Mouse (Mus musculus): ENCODE data around the gene Erp27. TPM values are rescaled to one million over a fixed set of nuclear protein-coding genes. Genes with fewer than 3 reads are reported as not detected.

Erp27 gene
- polyA plus RNA-seq, 1 experiment from 2014 or later = not detected

DNA sequence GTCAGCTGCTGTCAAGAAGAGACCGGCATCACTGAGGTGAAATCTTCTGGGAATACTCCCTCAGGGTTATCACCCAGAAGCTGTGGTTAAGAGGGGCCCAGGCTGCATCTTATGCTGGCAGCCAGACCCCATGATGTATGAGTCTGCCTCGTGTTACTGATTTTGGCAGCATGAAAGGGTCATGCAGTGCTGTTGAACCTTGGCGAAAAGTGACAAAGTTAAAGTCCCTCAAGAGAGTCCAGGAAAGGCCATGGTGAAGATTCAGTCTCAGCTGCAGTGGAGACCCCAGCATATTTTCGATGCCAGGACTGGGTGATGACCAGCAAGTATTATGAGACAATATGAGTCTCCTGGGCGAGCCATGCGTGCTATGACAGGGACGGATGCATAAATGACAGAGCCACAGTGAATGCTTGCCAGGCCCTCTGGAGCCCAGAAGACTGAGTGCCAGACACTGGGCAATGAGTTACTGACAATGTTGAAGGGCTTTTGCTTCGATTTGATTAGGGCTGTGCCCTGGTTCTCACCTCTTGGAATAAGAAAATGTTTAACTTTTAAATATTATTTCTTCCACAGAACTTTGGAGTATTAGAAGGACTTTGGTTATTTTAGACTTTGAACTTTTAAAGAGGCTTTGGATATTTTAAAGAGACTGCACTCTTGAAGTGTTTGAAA lies 6.1 kb downstream of the Erp27 start:
- Histone ChIP-seq H3K9ac (no peak overlapping the region), H3K4me2 (replicated peaks) (no peak overlapping the region), H3K4me1 (peaks cover 4% of the 10 kb centered on the region; the same call in 1 of the 2 replicates), H3K36me3 (no peaks in the 10 kb centered on the region), H3K9me3 (no peaks in the 10 kb centered on the region), H3K27me3 (replicated peaks) (no peaks in the 10 kb centered on the region; the same call in 1 of the 2 replicates), H3K4me3 (no peak overlapping the region), H3K27ac (no peak overlapping the region)
- 87% methylated on average over 8 of the region's 8 CpGs for WGBS
- ATAC-seq (ENCODE audit: low FRiP score, low read depth) = no peak

DNA sequence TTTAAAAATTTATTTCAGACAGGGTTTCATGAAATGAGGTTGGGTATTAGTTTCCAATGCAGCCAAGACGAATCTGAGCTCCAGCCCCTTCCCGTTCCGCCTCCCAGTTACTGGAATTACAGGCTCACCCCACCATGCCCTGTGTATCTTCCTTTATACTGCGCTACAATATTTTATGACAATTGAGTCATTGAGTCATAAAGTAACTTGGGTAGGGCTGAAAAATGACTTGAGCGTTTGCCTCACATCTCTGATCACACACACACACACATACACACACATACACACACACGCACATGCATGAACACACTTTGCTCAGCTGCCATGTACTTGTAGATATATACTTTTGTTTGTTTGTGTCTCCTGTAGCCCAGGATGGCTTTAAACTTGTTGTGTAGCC lies 7.7 kb downstream of the Erp27 start:
- Histone ChIP-seq H3K4me2 (replicated peaks) (no peak overlapping the region), H3K27ac (no peak overlapping the region), H3K4me3 (no peak overlapping the region), H3K4me1 (peaks cover 4% of the 10 kb centered on the region; the same call in 1 of the 2 replicates), H3K36me3 (no peaks in the 10 kb centered on the region), H3K9ac (no peak overlapping the region), H3K9me3 (no peaks in the 10 kb centered on the region), H3K27me3 (replicated peaks) (no peaks in the 10 kb centered on the region; the same call in 1 of the 2 replicates)
- ATAC-seq (ENCODE audit: low FRiP score, low read depth) = no peak
- 91% methylated on average over 6 of the region's 6 CpGs for WGBS

DNA sequence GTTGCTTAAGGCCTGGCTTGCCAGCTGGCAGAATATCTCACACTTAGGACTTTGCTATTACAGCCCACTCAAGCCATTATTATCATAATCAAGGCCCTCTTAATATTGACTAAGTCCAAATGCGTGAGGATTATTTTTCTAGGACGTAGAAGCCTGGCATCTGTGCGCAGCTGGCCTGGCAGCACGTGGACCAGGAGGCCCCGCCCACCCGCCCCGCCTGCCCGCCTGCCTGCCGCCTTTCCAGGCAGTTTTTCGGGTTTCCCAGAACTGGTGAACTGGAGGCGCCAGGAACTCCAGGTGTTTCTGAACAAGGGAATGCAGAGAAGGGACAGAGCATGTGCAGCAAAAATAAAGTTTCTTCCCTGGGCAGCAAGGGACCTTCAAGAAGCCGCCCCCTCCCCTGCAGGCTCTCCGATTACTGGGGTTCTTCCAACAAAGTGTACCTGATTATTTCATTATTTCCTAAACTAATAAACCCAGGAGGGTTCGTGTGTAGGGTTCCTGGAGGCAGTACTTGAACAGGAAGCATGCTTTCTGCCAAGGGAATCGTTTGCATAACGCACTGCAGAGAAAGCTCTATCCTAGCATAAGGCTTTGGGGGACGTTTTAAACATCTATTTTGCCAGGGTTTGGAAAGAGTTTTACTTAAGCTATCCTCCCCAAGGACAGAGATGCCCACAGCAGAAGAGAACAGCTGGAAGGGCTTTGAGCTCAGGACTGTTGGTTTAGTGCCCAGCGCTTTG lies 8.4 kb downstream of the Erp27 start:
- H3K4me3 ChIP-seq = no peak overlapping the region
- no peaks in the 10 kb centered on the region; the same call in 1 of the 2 replicates for H3K27me3 ChIP-seq (replicated peaks)
- H3K9ac ChIP-seq = peak overlapping the region; percentile 40; the same call in 1 of the 2 replicates
- H3K9me3 ChIP-seq = no peaks in the 10 kb centered on the region
- peaks cover 4% of the 10 kb centered on the region; the same call in 1 of the 2 replicates for H3K4me1 ChIP-seq
- 17% methylated on average over 18 of the region's 18 CpGs for WGBS
- H3K36me3 ChIP-seq = no peaks in the 10 kb centered on the region
- no peak overlapping the region for H3K27ac ChIP-seq
- ATAC-seq (ENCODE audit: low FRiP score, low read depth) = no peak
- peak overlapping the region; percentile 53 for H3K4me2 ChIP-seq (replicated peaks)

DNA sequence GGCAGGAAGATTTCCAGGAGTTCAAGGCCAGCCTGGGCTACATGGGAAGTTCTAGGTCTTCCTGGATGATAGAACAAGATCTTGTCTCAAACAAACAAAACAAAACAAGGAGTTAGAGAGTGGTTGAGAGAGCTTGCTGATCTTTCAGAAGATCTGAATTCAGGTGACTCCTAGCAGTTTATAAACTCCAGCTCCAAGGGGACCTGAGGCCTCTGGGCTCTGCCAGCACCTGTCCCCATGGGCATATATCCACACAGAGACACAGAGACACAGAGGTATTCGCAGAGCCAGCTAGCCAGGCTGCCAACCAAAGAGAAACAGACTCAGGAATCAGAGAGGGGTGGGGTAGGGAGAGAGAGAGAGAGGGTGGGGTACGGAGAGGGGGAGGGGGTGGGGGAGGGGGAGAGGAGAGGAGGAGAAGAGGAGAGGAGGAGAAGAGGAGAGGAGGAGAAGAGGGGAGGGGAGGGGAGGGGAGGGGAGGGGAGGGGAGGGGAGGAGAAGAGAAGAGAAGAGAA lies 9.2 kb downstream of the Erp27 start:
- H3K9me3 ChIP-seq = no peaks in the 10 kb centered on the region
- H3K4me3 ChIP-seq = no peak overlapping the region
- 91% methylated on average over 1 of the region's 2 CpGs for WGBS
- H3K4me1 ChIP-seq = peaks cover 4% of the 10 kb centered on the region; the same call in 1 of the 2 replicates
- H3K36me3 ChIP-seq = no peaks in the 10 kb centered on the region
- no peaks in the 10 kb centered on the region; the same call in 1 of the 2 replicates for H3K27me3 ChIP-seq (replicated peaks)
- no peak overlapping the region for H3K27ac ChIP-seq
- 0 out of 2 replicates have a peak overlapping the region, but pooled peaks have one; percentile 53 for H3K4me2 ChIP-seq (replicated peaks)
- no peak overlapping the region for H3K9ac ChIP-seq
- no peak for ATAC-seq (ENCODE audit: low FRiP score, low read depth)

DNA sequence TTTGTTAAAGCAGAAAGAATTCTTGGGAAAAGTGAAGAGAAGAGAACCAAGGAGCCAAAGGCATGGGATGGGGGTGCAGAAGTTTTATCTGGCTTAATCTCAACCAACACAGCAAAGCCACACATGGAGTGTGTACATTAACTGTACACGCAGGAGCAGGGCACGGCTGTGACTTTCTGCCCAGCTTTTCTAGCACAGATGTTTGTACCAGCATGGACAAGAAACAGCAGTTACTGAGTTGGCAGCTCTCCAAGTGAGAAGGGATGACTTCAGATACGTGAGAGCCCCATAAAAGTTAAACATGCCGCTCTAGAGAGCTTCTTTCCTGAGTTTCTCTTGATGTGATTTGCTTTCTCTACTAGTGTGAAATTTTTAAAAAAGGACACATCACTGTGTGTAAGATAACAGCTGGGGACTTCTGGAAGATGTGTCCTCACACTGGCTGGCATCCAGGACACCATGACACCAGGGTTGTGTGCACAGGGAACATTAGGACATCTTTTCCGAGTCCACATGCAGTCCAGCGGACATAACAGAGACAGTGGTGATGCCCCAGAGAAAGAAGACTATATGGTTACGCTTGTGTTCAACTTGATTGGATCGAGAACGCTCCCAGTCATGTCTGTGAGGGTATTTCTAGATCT lies 11.6 kb downstream of the Erp27 start:
- ATAC-seq (ENCODE audit: low FRiP score, low read depth) = no peak
- Histone ChIP-seq H3K9me3 (no peaks in the 10 kb centered on the region), H3K4me2 (replicated peaks) (no peak overlapping the region), H3K9ac (no peak overlapping the region), H3K4me3 (no peak overlapping the region), H3K27me3 (replicated peaks) (no peaks in the 10 kb centered on the region; the same call in 1 of the 2 replicates), H3K27ac (no peak overlapping the region), H3K36me3 (no peaks in the 10 kb centered on the region), H3K4me1 (peaks cover 4% of the 10 kb centered on the region; the same call in 1 of the 2 replicates)
- WGBS = 88% methylated on average over 9 of the region's 9 CpGs

DNA sequence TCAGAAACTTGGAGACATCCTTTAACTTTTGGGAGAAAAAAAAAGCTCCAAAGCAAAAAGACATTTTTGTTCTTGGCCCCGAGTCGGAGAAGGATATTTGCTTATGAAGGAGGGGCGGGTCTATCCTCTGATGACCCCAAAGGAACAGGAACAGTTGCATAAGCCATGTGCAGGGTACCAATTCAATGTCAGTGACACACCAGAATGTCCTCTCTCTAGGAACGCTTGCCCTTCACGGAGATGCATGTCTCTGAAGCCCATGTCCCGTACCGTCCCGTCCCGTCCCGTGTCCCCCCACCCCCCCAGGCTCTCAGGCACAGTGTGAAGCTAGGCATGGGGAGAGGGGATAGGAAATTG lies 15.1 kb downstream of the Erp27 start:
- H3K4me1 ChIP-seq = no peaks in the 10 kb centered on the region
- no peak overlapping the region for H3K4me3 ChIP-seq
- no peaks in the 10 kb centered on the region for H3K9me3 ChIP-seq
- no peak overlapping the region for H3K9ac ChIP-seq
- 75% methylated on average over 10 of the region's 10 CpGs for WGBS
- no peak for ATAC-seq (ENCODE audit: low FRiP score, low read depth)
- H3K27me3 ChIP-seq (replicated peaks) = no peaks in the 10 kb centered on the region
- no peaks in the 10 kb centered on the region for H3K36me3 ChIP-seq
- H3K4me2 ChIP-seq (replicated peaks) = no peak overlapping the region
- no peak overlapping the region for H3K27ac ChIP-seq

DNA sequence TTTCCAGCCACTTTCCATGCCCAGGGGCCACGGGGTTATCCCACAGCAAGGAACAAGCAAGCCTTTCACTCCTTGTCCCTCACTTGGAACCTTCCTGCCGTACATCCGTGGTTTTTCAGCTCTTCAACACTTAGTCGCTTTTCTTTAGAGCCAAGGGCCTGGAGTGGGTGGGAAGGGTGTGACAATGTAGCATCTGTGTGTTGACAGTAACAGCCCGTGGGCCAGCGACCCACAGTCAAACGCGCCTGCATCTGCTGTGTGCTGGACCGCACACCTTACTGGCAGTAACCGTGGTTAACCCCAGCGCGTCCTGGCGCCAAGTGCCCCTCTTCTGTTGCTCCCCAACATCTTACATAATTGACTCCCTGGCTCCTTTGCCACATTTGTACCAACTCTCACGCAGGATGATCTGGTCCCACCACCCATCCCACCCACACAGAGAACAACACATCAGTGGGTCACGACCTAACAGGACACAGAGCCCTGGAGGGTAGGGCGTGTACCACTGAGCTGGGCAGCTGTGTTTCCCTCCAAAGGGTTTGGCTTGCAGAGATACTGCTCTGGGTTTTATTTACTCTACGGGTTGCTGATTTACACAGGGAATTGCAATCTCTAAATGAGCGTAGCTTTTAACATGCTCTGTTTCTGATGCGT lies 15.6 kb downstream of the Erp27 start:
- Histone ChIP-seq H3K27ac (no peak overlapping the region), H3K4me1 (no peaks in the 10 kb centered on the region), H3K36me3 (no peaks in the 10 kb centered on the region), H3K4me3 (no peak overlapping the region), H3K9me3 (no peaks in the 10 kb centered on the region), H3K4me2 (replicated peaks) (no peak overlapping the region), H3K9ac (no peak overlapping the region), H3K27me3 (replicated peaks) (no peaks in the 10 kb centered on the region)
- no peak for ATAC-seq (ENCODE audit: low FRiP score, low read depth)
- 83% methylated on average over 19 of the region's 19 CpGs for WGBS

DNA sequence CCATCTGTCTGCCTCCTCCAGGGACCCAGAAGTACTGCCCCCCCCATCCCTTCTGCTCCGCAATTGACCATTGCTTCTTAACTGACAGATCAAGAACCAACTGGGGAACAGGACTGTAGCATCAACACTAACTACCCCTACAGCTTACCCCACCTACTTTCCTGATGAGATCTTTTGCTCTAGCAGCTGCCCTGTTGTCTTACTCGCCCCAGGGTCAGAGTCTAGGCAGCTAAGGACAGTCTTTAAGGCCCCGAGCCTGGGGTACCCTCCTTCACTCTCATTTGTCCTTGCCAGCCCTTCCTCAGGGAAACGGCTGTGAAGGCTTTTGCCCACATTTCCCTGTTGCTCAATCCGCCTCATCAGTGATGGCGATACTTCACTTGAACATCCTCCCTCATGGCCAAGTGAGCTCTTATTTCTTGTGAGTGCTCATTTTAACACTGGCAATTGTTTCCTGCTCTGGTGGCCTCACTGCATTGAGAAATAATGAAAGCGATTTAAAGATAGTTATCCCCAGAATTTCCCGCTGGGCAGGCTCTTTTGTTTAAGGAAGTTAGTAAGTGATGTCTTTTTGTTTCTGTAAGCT lies 18.0 kb downstream of the Erp27 start:
- no peak for ATAC-seq (ENCODE audit: low FRiP score, low read depth)
- no peaks in the 10 kb centered on the region for H3K4me1 ChIP-seq
- no peaks in the 10 kb centered on the region for H3K36me3 ChIP-seq
- no peak overlapping the region for H3K4me2 ChIP-seq (replicated peaks)
- H3K9ac ChIP-seq = no peak overlapping the region
- H3K27me3 ChIP-seq (replicated peaks) = no peaks in the 10 kb centered on the region
- no peak overlapping the region for H3K27ac ChIP-seq
- WGBS = 76% methylated on average over 8 of the region's 8 CpGs
- H3K4me3 ChIP-seq = no peak overlapping the region
- no peaks in the 10 kb centered on the region for H3K9me3 ChIP-seq

DNA sequence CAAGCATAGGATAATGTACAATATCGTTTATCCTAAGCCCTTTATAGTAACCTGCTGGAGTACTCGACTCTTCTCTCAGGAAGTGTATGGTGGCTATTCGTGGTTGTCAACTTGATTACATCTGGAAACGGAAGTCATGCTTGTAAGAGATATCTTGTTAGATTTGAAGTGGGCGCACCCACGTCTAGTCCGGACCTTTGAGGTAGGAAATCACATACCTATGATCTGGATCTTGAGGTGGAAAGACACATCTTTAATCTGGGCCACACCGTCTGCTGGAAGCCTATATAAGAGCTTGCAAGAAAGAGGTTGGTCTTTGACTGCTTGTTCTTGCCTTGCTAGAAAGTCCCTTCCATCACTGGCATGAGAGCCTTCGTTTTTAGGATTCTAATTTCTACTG lies 19.5 kb downstream of the Erp27 start:
- H3K4me3 ChIP-seq = no peak overlapping the region
- H3K4me2 ChIP-seq (replicated peaks) = no peak overlapping the region
- H3K9me3 ChIP-seq = no peaks in the 10 kb centered on the region
- H3K9ac ChIP-seq = no peak overlapping the region
- H3K27ac ChIP-seq = no peak overlapping the region
- no peaks in the 10 kb centered on the region for H3K27me3 ChIP-seq (replicated peaks)
- H3K4me1 ChIP-seq = no peaks in the 10 kb centered on the region
- 93% methylated on average over 9 of the region's 9 CpGs for WGBS
- H3K36me3 ChIP-seq = no peaks in the 10 kb centered on the region
- ATAC-seq (ENCODE audit: low FRiP score, low read depth) = no peak

DNA sequence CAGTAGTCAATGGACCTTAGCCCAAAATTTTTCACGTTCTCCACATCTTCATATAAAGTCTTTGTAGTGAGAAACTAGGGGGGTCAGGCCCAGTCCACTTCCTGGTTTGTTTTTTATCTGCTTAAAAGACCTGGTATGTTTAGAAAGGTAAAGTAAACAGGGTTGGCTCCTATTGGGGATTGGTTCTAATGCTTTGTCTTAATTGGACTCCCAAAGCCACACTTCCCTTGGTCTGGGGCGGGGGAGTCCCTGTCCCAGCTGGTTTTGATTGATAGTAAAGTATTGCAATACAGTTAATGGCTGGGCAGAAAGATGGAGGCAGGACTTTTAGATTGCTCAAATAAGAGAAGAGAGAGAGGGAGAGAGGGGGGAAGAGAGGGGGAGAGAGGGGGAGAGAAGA lies 21.0 kb downstream of the Erp27 start:
- ATAC-seq (ENCODE audit: low FRiP score, low read depth) = no peak
- Histone ChIP-seq H3K27me3 (replicated peaks) (no peaks in the 10 kb centered on the region), H3K4me2 (replicated peaks) (no peak overlapping the region), H3K9ac (no peak overlapping the region), H3K9me3 (no peaks in the 10 kb centered on the region), H3K4me1 (no peaks in the 10 kb centered on the region), H3K36me3 (no peaks in the 10 kb centered on the region), H3K27ac (no peak overlapping the region), H3K4me3 (no peak overlapping the region)
- 85% methylated on average over 2 of the region's 2 CpGs for WGBS

DNA sequence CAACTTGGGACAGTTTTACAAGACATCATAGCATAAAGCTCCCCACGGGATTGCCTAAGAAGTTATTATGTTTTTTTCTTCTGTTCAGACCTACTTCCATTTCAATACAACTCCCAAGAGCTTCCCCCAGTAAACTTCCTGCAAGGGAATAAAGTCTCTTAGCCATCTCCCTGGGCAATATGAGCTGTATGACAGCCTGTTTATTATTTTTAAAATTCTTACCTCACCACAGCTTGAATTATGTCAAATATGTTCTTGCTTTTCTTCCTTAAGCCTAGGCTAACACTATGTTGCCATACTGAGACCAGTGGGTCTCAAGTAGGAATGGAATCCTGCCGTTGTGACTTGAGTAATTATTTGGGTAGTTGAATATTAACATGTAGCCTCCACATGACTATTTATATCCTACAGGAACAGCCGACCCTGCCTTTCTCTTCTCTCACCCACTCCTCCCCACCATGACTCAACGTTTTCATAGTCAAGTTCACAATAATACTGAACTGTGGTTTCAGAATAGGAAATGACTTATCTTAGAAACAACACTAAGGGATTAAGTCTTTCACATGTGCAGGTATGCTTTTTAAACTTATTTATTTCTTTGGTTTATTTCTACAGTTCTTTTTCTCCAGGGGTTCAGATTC lies 21.5 kb downstream of the Erp27 start:
- no peak overlapping the region for H3K4me3 ChIP-seq
- H3K4me2 ChIP-seq (replicated peaks) = no peak overlapping the region
- H3K4me1 ChIP-seq = no peaks in the 10 kb centered on the region
- no peaks in the 10 kb centered on the region for H3K27me3 ChIP-seq (replicated peaks)
- no peak overlapping the region for H3K27ac ChIP-seq
- H3K36me3 ChIP-seq = no peaks in the 10 kb centered on the region
- no peak for ATAC-seq (ENCODE audit: low FRiP score, low read depth)
- 78% methylated on average over 4 of the region's 4 CpGs for WGBS
- H3K9ac ChIP-seq = no peak overlapping the region
- H3K9me3 ChIP-seq = no peaks in the 10 kb centered on the region
